Mouse (Mus musculus) brain, adult 2 months (tissue): ENCODE results near the gene Ssxb8.
"Not testable (repeated sequence)": the region's sequence is repeated elsewhere in the genome, so short reads cannot be mapped to it uniquely, and the experiment has no call there.

Experiments used
- DNase-seq: peaks from one replicate; pipeline ENCODE4 v3.0.0; 2011; ENCODE audit warnings: low read depth, low spot score

Gene Ssxb8

GRCm38 (mm10) chrX:8690744-8691143 lies at the start of gene Ssxb8:
TSS of gene Ssxb8 (minus strand) at chrX:8690844.
- DNase-seq, result not testable (repeated sequence)

DNA sequence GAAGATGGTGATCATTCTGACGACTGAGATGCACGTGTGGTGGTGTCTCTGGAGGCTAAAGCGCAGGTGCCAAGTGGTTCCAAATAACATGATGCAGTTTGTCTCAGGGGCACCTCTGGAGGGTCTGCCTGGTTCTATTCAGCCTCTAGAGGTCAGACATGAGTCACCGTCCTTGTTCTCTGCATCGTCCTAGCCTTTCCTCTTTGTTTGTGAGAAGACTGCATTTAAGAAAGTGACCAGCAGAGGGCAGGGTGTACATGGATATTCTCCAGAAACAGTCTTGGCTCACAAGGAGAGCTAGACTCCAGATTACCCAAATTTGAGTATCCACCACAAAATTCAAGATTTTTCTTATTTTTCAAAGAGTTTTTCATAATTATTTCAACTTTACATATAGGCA lies 42.3 kb upstream of the Ssxb8 start:
- peak; percentile 66 for DNase-seq

GRCm38 (mm10) chrX:8663085-8663484 lies 27.6 kb downstream of the Ssxb8 start:
- DNase-seq, result peak; percentile 23
